Mouse (Mus musculus) activated CD4-positive, CD25-positive, alpha-beta regulatory T cell, adult 4 months (primary cell): ENCODE results near the gene Gpr183. TPM values are rescaled to one million over a fixed set of nuclear protein-coding genes. Genes with fewer than 3 reads are reported as not detected.

Experiments used
- ATAC-seq: one replicate; pipeline ENCODE4 v1.8.0; 2017
- polyA plus RNA-seq, 2 experiments: library from polyadenylated mRNA; unstranded; fragments of 100-300 nt; shearing (Covaris generic); gene quantifications; one replicate each; pipeline ENCODE4 v1.2.1; 2017

Gene Gpr183
- polyA plus RNA-seq, 2 experiments from 2014 or later, result 104 to 118 TPM

- peak; percentile 52 for ATAC-seq
These were observed 35.6 kb downstream of the Gpr183 start for GRCm38 (mm10) chr14:121929243-121929951.

GRCm38 (mm10) chr14:121928375-121929137 lies 36.4 kb downstream of the Gpr183 start:
- peak; percentile 22 for ATAC-seq

GRCm38 (mm10) chr14:121927451-121927850 lies 37.5 kb downstream of the Gpr183 start:
- ATAC-seq, result no peak

GRCm38 (mm10) chr14:121926901-121927300 lies 38.1 kb downstream of the Gpr183 start:
- ATAC-seq, result no peak

- ATAC-seq, result no peak
These were observed 40.1 kb downstream of the Gpr183 start for GRCm38 (mm10) chr14:121924876-121925275.

GRCm38 (mm10) chr14:121922731-121923130 lies 42.3 kb downstream of the Gpr183 start:
- no peak for ATAC-seq

- no peak for ATAC-seq
These were observed 43.0 kb downstream of the Gpr183 start for GRCm38 (mm10) chr14:121922016-121922415.

GRCm38 (mm10) chr14:121920511-121921124 lies 44.4 kb downstream of the Gpr183 start:
- ATAC-seq, result no peak

- peak; percentile 4 for ATAC-seq
These were observed 45.2 kb downstream of the Gpr183 start for GRCm38 (mm10) chr14:121919752-121920151.

GRCm38 (mm10) chr14:121918266-121918665 lies 46.7 kb downstream of the Gpr183 start:
- ATAC-seq, result no peak

- ATAC-seq, result peak; percentile 11
These were observed 48.5 kb downstream of the Gpr183 start for GRCm38 (mm10) chr14:121916311-121917094.

- ATAC-seq, result peak; percentile 83
These were observed 49.4 kb downstream of the Gpr183 start, which contains the start of gene Gpr18 for GRCm38 (mm10) chr14:121915621-121916020. Gpr18 (minus strand) TSS chr14:121915781.

GRCm38 (mm10) chr14:121915143-121915542 lies 49.9 kb downstream of the Gpr183 start:
- ATAC-seq, result no peak

- ATAC-seq, result no peak
These were observed 52.5 kb downstream of the Gpr183 start for GRCm38 (mm10) chr14:121912501-121912900.

GRCm38 (mm10) chr14:121909868-121910267 lies 55.1 kb downstream of the Gpr183 start:
- ATAC-seq, result no peak

- ATAC-seq, result no peak
These were observed 57.9 kb downstream of the Gpr183 start for GRCm38 (mm10) chr14:121906992-121907681.

- peak; percentile 43 for ATAC-seq
These were observed 58.5 kb downstream of the Gpr183 start for GRCm38 (mm10) chr14:121906341-121906991.

GRCm38 (mm10) chr14:121904754-121905153 lies 60.2 kb downstream of the Gpr183 start:
- no peak for ATAC-seq

GRCm38 (mm10) chr14:121903381-121903876 lies 61.6 kb downstream of the Gpr183 start:
- ATAC-seq, result peak; percentile 15
